Mouse (Mus musculus): Measurements from ENCODE around the gene Siah1b.

- TF ChIP-seq EP300 (IDR thresholded peaks at IDR 0.05) (no peak), CTCF (IDR thresholded peaks at IDR 0.05) (no peak)
These were observed 43.8 kb downstream of the Siah1b start for GRCm38 (mm10) chrX:164032526-164032925.

Data from lung, postnatal 0 days (tissue).